Mouse (Mus musculus) right cerebral cortex, adult 18-20 months (tissue): ENCODE measurements at regions not wholly inside any gene's neighbourhood (a gene's known extent, or its start where the extent isn't known, plus 50 kb on each side); places are given as distances from the start of the nearest gene placed in this dataset.

Experiments used
- DNase-seq: peaks from one replicate; pipeline ENCODE4 v3.0.0; 2022; ENCODE audit warnings: mixed read lengths

GRCm38 (mm10) chr12:13094111-13094851 lies 152.6 kb upstream of the Mycn start:
- peak; percentile 45 for DNase-seq

GRCm38 (mm10) chr12:13085951-13086350 lies 144.2 kb upstream of the Mycn start:
- no peak for DNase-seq

GRCm38 (mm10) chr12:13085484-13085883 lies 143.8 kb upstream of the Mycn start:
- DNase-seq: no peak

- DNase-seq: peak; percentile 12
These were observed 141.8 kb upstream of the Mycn start for GRCm38 (mm10) chr12:13083337-13084054.

- no peak for DNase-seq
These were observed 139.1 kb upstream of the Mycn start for GRCm38 (mm10) chr12:13080791-13081190.

- DNase-seq: peak; percentile 13
These were observed 138.1 kb upstream of the Mycn start for GRCm38 (mm10) chr12:13079832-13080231.

- no peak for DNase-seq
These were observed 136.0 kb upstream of the Mycn start for GRCm38 (mm10) chr12:13077689-13078088.

- DNase-seq: no peak
These were observed 135.1 kb upstream of the Mycn start for GRCm38 (mm10) chr12:13076699-13077287.

GRCm38 (mm10) chr12:13073126-13073886 lies 131.6 kb upstream of the Mycn start:
- no peak for DNase-seq

- DNase-seq: no peak
These were observed 125.6 kb upstream of the Mycn start for GRCm38 (mm10) chr12:13067295-13067694.

- no peak for DNase-seq
These were observed 125.0 kb upstream of the Mycn start for GRCm38 (mm10) chr12:13066604-13067181.

GRCm38 (mm10) chr12:13059473-13059872 lies 117.8 kb upstream of the Mycn start:
- DNase-seq: no peak

- DNase-seq: no peak
These were observed 114.5 kb upstream of the Mycn start for GRCm38 (mm10) chr12:13056246-13056645.

- peak; percentile 9 for DNase-seq
These were observed 112.9 kb upstream of the Mycn start for GRCm38 (mm10) chr12:13054611-13055010.

GRCm38 (mm10) chr12:13053746-13054145 lies 112.0 kb upstream of the Mycn start:
- peak; percentile 46 for DNase-seq

- DNase-seq: no peak
These were observed 111.3 kb upstream of the Mycn start for GRCm38 (mm10) chr12:13052845-13053623.

GRCm38 (mm10) chr12:13052164-13052563 lies 110.5 kb upstream of the Mycn start:
- DNase-seq: no peak

- no peak for DNase-seq
These were observed 107.9 kb upstream of the Mycn start for GRCm38 (mm10) chr12:13049659-13050058.

- no peak for DNase-seq
These were observed 106.5 kb upstream of the Mycn start for GRCm38 (mm10) chr12:13048168-13048727.

GRCm38 (mm10) chr12:13042934-13043333 lies 101.2 kb upstream of the Mycn start:
- DNase-seq: no peak

- DNase-seq: peak; percentile 14
These were observed 93.5 kb upstream of the Mycn start for GRCm38 (mm10) chr12:13035108-13035741.
